Mouse (Mus musculus) embryonic stem cell, embryonic (primary cell): ENCODE data around the gene Cfap99.

Experiments used
- CTCF ChIA-PET, 4 experiments: fragments of 300-600 bp in 2 of 4; fragments of 350-600 bp in 2 of 4; sonication (Branson Sonifier 250); formaldehyde crosslinking; loops; one replicate each; lab custom pipeline; 2022; ENCODE audit warnings: inconsistent platforms in 2 of 4; lab: Charles Lee
- POLR2A ChIA-PET, 4 experiments: fragments of 300-600 bp in 2 of 4; fragments of 350-600 bp in 2 of 4; sonication (Branson Sonifier 250); formaldehyde crosslinking; loops; one replicate each; lab custom pipeline; 2022; ENCODE audit warnings: antibody characterized with exemption in 4 of 4, inconsistent platforms in 1 of 4; lab: Charles Lee

The Cfap99 gene

GRCm38 (mm10) chr5:34335539-34336096 is 47.2 kb downstream of the Cfap99 start:
- POLR2A ChIA-PET: interaction anchor here (0.6 to 3.3 kb wide), 150 partner anchors 8 to 1493 kb away, joined by 3 to 146 read pairs (median 5); partner anchors contain the start of genes Fam193a (in 4 of the 4), Cfap99 (in 3 of the 4), Grk4 (in 3 of the 4) and Mfsd10 (in 3 of the 4)
- CTCF ChIA-PET: interaction anchor here in 3 of 4 experiments (0.6 to 1.4 kb wide), 7 partner anchors 28 to 769 kb away, joined by 3 to 8 read pairs (median 3); partner anchors contain the start of genes Grk4 (in 1 of the 3) and Nop14 (in 1 of the 3)

GRCm38 (mm10) chr5:34336097-34336774 is 47.8 kb downstream of the Cfap99 start, which contains the start of gene Rnf4:
Gene Rnf4, plus strand, starts transcription at chr5:34336289.
- CTCF ChIA-PET: interaction anchor here in 3 of 4 experiments (0.6 to 1.4 kb wide), 7 partner anchors 27 to 768 kb away, joined by 3 to 8 read pairs (median 3); partner anchors contain the start of genes Grk4 (in 1 of the 3) and Nop14 (in 1 of the 3)
- POLR2A ChIA-PET: interaction anchor here (0.6 to 3.3 kb wide), 154 partner anchors 9 to 1493 kb away, joined by 3 to 146 read pairs (median 5); partner anchors contain the start of genes Fam193a (in 4 of the 4), Cfap99 (in 3 of the 4), Grk4 (in 3 of the 4) and Mfsd10 (in 3 of the 4)

- POLR2A ChIA-PET: interaction anchor here (0.6 to 3.3 kb wide), 69 partner anchors 8 to 801 kb away, joined by 3 to 146 read pairs (median 7); partner anchors contain the start of genes Fam193a (in 3 of the 4), Lrpap1 (in 2 of the 4), Mfsd10 (in 2 of the 4) and Tnip2 (in 2 of the 4)
- CTCF ChIA-PET: interaction anchor here in 1 of 4 experiments (0.6 kb wide), 1 partner anchor 107 kb away, joined by 3 read pairs; no protein-coding TSS in a partner anchor
Measured at GRCm38 (mm10) chr5:34336775-34337450, 48.5 kb downstream of the Cfap99 start.

- POLR2A ChIA-PET: interaction anchor here in 2 of 4 experiments (0.7 to 23.2 kb wide), 7 partner anchors 13 to 804 kb away, joined by 3 to 546 read pairs (median 4); partner anchors contain the start of genes Fam193a (in 2 of the 2) and Tnip2 (in 1 of the 2)
- CTCF ChIA-PET: no interaction called here
Measured at GRCm38 (mm10) chr5:34340246-34340645, 51.8 kb downstream of the Cfap99 start.

GRCm38 (mm10) chr5:34352084-34352631 is 63.8 kb downstream of the Cfap99 start:
- POLR2A ChIA-PET: interaction anchor here (0.7 to 30.5 kb wide), 20 partner anchors 2 to 309 kb away, joined by 3 to 546 read pairs (median 4); partner anchors contain the start of genes Rnf4 (in 4 of the 4) and Fam193a (in 3 of the 4)
- CTCF ChIA-PET: interaction anchor here in 1 of 4 experiments (0.6 to 1.0 kb wide), 2 partner anchors 10 to 29 kb away, joined by 3 to 5 read pairs; no protein-coding TSS in a partner anchor

GRCm38 (mm10) chr5:34360261-34360660 is 71.9 kb downstream of the Cfap99 start:
- CTCF ChIA-PET: no interaction called here
- POLR2A ChIA-PET: interaction anchor here in 3 of 4 experiments (0.5 to 30.5 kb wide), 8 partner anchors 2 to 24 kb away, joined by 3 to 546 read pairs (median 30); partner anchors contain the start of genes Fam193a (in 2 of the 3) and Rnf4 (in 2 of the 3)

GRCm38 (mm10) chr5:34363115-34363514 is 74.7 kb downstream of the Cfap99 start:
- ChIA-PET CTCF (interaction anchor here in 1 of 4 experiments (1.7 kb wide), 1 partner anchor 27 kb away, joined by 3 read pairs; the partner anchor contains the start of gene Rnf4), POLR2A (interaction anchor here in 3 of 4 experiments (0.7 to 30.5 kb wide), 7 partner anchors 9 to 925 kb away, joined by 3 to 546 read pairs (median 5); partner anchors contain the start of genes Rnf4 (in 3 of the 3) and Nop14 (in 1 of the 3))

- CTCF ChIA-PET: interaction anchor here in 2 of 4 experiments (1.0 to 1.4 kb wide), 3 partner anchors 29 to 82 kb away, joined by 3 to 4 read pairs (median 3); no protein-coding TSS in a partner anchor
- POLR2A ChIA-PET: interaction anchor here (0.5 to 30.5 kb wide), 64 partner anchors 9 to 736 kb away, joined by 3 to 546 read pairs (median 4); partner anchors contain the start of genes Rnf4 (in 4 of the 4), Grk4 (in 3 of the 4), Nop14 (in 3 of the 4) and Mfsd10 (in 2 of the 4)
Measured at GRCm38 (mm10) chr5:34368551-34369290, 80.3 kb downstream of the Cfap99 start.

- POLR2A ChIA-PET: interaction anchor here (0.5 to 30.5 kb wide), 70 partner anchors 9 to 774 kb away, joined by 3 to 546 read pairs (median 4); partner anchors contain the start of genes Rnf4 (in 4 of the 4), Grk4 (in 3 of the 4), Nop14 (in 3 of the 4) and Mfsd10 (in 2 of the 4)
- CTCF ChIA-PET: interaction anchor here in 3 of 4 experiments (0.6 to 1.4 kb wide), 7 partner anchors 10 to 290 kb away, joined by 3 to 4 read pairs (median 3); partner anchors contain the start of gene Nop14 (in 2 of the 3)
Measured at GRCm38 (mm10) chr5:34369341-34370021, 81.1 kb downstream of the Cfap99 start, which contains the start of gene Fam193a. Gene Fam193a, plus strand, starts transcription at chr5:34369933.

GRCm38 (mm10) chr5:34370022-34370823 is 81.8 kb downstream of the Cfap99 start:
- POLR2A ChIA-PET: interaction anchor here (0.6 to 30.5 kb wide), 73 partner anchors 9 to 773 kb away, joined by 3 to 546 read pairs (median 4); partner anchors contain the start of genes Rnf4 (in 4 of the 4), Grk4 (in 3 of the 4), Nop14 (in 3 of the 4) and Mfsd10 (in 2 of the 4)
- CTCF ChIA-PET: interaction anchor here in 3 of 4 experiments (0.6 to 1.4 kb wide), 8 partner anchors 9 to 290 kb away, joined by 3 to 4 read pairs (median 3); partner anchors contain the start of gene Nop14 (in 2 of the 3)

GRCm38 (mm10) chr5:34370840-34371239 is 82.4 kb downstream of the Cfap99 start:
- CTCF ChIA-PET: interaction anchor here in 2 of 4 experiments (0.8 to 1.1 kb wide), 2 partner anchors 9 to 289 kb away, joined by 3 read pairs; partner anchors contain the start of gene Nop14 (in 1 of the 2)

GRCm38 (mm10) chr5:34372141-34372540 is 83.7 kb downstream of the Cfap99 start:
- CTCF ChIA-PET: interaction anchor here in 1 of 4 experiments (1.0 kb wide), 1 partner anchor 14 kb away, joined by 3 read pairs; no protein-coding TSS in a partner anchor
- POLR2A ChIA-PET: interaction anchor here in 3 of 4 experiments (0.6 to 30.5 kb wide), 17 partner anchors 7 to 288 kb away, joined by 3 to 546 read pairs (median 6); partner anchors contain the start of genes Grk4 (in 3 of the 3), Nop14 (in 3 of the 3), Rnf4 (in 2 of the 3) and Tnip2 (in 1 of the 3)

More at GRCm38 (mm10) chr5:34370840-34371239, 82.4 kb downstream of the Cfap99 start:
- POLR2A ChIA-PET: interaction anchor here (0.6 to 30.5 kb wide), 30 partner anchors 9 to 294 kb away, joined by 3 to 546 read pairs (median 6); partner anchors contain the start of genes Grk4 (in 3 of the 4), Nop14 (in 3 of the 4), Rnf4 (in 3 of the 4) and Cfap99 (in 1 of the 4)

GRCm38 (mm10) chr5:34372541-34372940 is 84.1 kb downstream of the Cfap99 start:
- ChIA-PET CTCF (interaction anchor here in 1 of 4 experiments (1.0 kb wide), 1 partner anchor 14 kb away, joined by 3 read pairs; no protein-coding TSS in a partner anchor), POLR2A (interaction anchor here in 2 of 4 experiments (0.5 to 30.5 kb wide), 15 partner anchors 7 to 716 kb away, joined by 3 to 546 read pairs (median 7); partner anchors contain the start of genes Grk4 (in 2 of the 2), Nop14 (in 2 of the 2), Rnf4 (in 2 of the 2) and Tnip2 (in 1 of the 2))
